Mouse (Mus musculus) T-helper 17 cell (primary cell): ENCODE results near the gene Lnx1.

Experiments
- in situ Hi-C, 2 experiments: fragments of 300-600 bp; cut with MboI, MseI; formaldehyde crosslinking; loops; 1 replicate in 1 of 2; 2 replicates in 1 of 2; pipeline ENCODE4 v1.15.1; 2025; ENCODE audit warnings: high pct_unique_total_duplicates in 2 of 2

The Lnx1 gene

GRCm38 (mm10) chr5:74654527-74654926, 48.2 kb downstream of the Lnx1 start:
- in situ Hi-C loops: loop anchor here in 1 of 2 experiments (25.0 kb wide), 1 partner anchor 1808 kb away; no protein-coding TSS in a partner anchor

DNA sequence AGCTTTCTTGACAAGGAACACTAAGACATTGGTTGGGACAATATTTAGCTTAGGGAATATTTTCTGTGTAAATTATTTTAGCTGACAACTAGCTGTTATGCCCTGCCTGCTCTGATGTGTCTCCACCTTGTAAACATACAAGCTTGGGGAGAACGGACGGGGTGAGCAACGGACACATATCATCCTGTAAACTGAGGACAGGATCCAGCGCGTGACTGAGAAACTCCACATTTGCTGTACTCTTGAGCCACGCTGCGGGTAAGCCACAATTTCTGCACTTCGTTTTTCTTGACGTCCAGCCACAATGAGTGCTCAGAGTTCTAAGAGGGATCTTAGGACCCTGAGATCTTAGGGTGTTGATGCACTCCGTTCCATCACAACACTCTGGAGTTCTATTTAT, 48.9 kb downstream of the Lnx1 start:
- in situ Hi-C loops: loop anchor here in 1 of 2 experiments (25.0 kb wide), 1 partner anchor 1809 kb away; no protein-coding TSS in a partner anchor

DNA sequence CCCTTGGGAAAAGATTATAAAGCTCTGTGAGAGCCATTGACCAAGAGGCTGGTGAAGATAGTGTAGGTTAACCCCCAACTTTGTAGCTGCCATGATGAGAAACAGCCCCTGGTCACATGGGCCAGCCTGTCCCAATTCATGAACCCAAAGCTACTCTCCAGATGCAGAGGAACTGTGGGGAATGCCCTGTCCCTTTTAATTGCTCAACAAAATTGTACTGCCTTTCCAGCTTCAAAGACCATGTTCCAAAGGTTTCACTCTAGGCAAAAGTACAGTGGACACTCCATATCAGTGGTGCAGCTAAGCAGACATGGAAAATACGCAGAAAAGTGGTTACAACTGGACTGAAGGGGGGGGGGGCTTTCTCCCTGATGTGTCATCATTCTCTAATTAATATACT, 53.6 kb downstream of the Lnx1 start:
- in situ Hi-C loops: no loop called here

GRCm38 (mm10) chr5:74648216-74648615, 54.5 kb downstream of the Lnx1 start:
- in situ Hi-C loops: no loop called here

DNA sequence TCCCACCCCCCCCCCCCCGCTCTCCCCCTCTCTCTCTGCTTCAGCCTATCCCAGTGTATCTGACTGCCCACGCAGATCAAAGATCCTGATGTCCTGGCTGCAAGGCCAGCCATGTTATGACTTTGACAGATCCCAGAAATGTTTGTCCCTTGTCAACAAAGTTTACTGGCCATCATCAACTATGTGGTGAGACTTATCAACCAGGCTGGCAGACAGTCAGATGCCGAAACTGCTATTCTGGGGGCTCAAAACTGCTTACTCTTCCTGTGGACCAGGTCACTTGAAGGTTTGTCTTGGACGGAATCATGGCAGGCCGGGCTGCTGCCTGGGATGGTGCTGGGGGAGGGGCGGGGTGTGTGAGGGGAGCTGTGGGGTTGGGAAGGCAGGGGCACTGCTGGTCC, 55.1 kb downstream of the Lnx1 start:
- in situ Hi-C loops: no loop called here

- in situ Hi-C loops: no loop called here
Observed at GRCm38 (mm10) chr5:74642291-74642690, 60.4 kb downstream of the Lnx1 start.

- in situ Hi-C loops: no loop called here
Observed at GRCm38 (mm10) chr5:74641000-74641399, 61.7 kb downstream of the Lnx1 start.

GRCm38 (mm10) chr5:74640504-74640903, 62.2 kb downstream of the Lnx1 start:
- in situ Hi-C loops: no loop called here

DNA sequence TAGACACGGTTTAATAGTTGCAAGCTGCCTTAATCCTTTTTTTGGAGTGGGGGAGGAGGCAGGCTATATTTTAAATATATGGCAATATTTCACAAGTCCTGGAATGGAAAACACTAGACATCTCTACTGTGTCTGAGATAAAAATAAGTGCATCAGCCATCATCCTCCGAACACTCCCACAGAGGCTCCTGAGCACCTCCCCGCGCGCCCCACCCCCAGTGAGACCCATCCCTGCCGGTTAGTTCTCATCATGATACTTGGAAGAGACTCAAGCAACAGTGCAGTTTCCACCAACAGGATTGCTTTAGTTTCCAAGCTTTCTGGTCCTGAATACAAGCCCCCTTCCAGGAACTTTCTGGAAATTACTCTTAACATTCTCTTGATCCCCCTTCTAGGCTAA, 63.2 kb downstream of the Lnx1 start:
- in situ Hi-C loops: loop anchor here (5.0 to 10.0 kb wide), 2 partner anchors 513 to 525 kb away; partner anchors contain the start of gene Pdgfra (in 1 of the 2)

DNA sequence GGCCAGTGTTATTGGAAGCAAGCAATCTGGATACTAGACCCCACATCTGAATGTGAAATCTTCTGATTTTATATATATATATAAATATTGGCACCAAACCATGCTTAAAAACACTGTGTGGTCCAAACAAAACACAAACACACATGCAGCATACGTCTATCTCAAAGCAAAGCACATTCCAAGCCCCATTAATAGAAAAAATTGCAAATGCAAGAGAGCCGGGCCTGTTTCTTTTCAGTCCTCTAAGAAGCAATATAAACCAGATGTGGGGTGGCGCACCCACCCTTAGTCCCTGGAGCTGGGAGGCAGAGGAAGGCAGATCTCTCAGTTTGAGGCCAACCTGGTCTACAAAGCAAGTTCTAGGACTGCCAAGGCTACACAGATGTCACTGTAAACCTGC, 68.3 kb downstream of the Lnx1 start:
- in situ Hi-C loops: loop anchor here in 1 of 2 experiments (10.0 kb wide), 1 partner anchor 530 kb away; no protein-coding TSS in a partner anchor

GRCm38 (mm10) chr5:74633453-74633852, 69.3 kb downstream of the Lnx1 start:
- in situ Hi-C loops: loop anchor here in 1 of 2 experiments (10.0 kb wide), 1 partner anchor 531 kb away; no protein-coding TSS in a partner anchor

GRCm38 (mm10) chr5:74632369-74633114, 70.2 kb downstream of the Lnx1 start:
- in situ Hi-C loops: loop anchor here in 1 of 2 experiments (10.0 kb wide), 1 partner anchor 532 kb away; no protein-coding TSS in a partner anchor

DNA sequence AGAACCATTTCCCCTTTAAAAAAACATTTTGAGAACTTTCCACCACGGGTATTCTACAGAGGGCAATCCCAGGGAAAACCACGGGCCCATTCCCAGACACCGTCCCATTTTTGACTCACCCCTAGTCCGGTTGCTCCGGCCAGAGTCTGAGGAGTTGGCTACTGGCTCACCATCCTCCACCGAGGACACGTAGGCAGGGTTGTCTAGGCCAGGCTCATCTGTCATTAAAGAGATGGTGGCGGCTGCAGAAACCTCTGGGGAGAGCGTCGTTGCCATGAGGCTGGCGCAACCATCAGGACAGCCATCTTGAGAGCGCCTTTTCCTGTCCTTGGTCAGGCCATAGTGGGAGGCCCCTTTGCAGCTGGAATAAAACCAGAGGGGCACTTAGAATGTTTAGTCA, 74.7 kb downstream of the Lnx1 start:
- in situ Hi-C loops: loop anchor here in 1 of 2 experiments (10.0 kb wide), 1 partner anchor 317 kb away; no protein-coding TSS in a partner anchor

DNA sequence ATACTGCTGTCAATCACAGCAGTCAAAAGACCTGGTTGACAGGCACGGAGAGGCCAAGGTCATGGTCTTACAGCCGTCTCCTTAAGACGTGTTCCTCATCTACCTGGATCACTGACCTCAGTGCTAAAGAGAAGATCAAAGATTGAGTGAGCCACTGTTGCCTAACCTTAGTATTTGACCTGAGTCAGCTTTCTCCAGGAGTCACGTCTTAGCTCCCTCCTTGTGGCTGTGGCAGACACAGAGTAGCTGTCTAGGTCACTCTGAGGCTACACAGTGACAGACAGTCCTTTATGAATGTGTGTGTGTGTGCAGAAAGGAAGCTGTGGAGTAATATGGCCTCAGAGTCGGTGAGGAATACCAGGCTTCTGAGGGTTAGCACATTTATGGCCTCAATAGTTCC, 78.3 kb downstream of the Lnx1 start:
- in situ Hi-C loops: loop anchor here in 1 of 2 experiments (10.0 kb wide), 1 partner anchor 320 kb away; no protein-coding TSS in a partner anchor

DNA sequence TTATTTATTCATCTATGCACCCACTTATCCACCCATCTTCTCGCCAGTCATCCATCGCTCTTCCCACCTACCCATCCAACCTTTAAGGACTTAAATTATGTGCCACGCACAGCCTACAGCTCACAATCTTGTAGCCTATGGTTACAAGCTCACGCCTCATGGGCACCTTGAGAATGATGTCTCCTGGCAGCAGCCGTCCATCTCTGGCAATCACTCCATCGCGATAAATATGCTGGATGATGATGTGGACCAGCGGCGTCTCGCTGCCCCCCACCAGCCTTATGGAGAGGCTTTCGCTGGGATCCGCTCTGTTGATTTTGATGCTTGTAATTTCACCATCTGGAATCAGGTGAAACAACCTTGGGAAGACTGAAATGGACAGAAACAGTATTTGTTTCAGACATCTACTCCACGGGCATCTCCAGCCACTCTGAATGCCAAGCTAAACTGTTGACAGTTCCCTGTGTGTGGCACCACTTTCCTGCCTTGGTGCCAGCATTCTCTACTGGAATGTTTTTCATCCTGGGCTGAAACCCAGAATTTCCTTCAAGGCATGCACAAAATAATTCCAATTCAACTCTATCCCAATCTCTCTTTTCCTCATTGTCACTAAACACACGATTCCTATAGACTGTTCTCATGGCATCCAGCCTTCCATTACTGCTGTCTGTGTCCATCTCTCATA, 79.3 kb downstream of the Lnx1 start:
- in situ Hi-C loops: loop anchor here in 1 of 2 experiments (10.0 kb wide), 1 partner anchor 321 kb away; no protein-coding TSS in a partner anchor

GRCm38 (mm10) chr5:74621691-74622470, 80.8 kb downstream of the Lnx1 start:
- in situ Hi-C loops: loop anchor here in 1 of 2 experiments (10.0 kb wide), 1 partner anchor 323 kb away; no protein-coding TSS in a partner anchor

DNA sequence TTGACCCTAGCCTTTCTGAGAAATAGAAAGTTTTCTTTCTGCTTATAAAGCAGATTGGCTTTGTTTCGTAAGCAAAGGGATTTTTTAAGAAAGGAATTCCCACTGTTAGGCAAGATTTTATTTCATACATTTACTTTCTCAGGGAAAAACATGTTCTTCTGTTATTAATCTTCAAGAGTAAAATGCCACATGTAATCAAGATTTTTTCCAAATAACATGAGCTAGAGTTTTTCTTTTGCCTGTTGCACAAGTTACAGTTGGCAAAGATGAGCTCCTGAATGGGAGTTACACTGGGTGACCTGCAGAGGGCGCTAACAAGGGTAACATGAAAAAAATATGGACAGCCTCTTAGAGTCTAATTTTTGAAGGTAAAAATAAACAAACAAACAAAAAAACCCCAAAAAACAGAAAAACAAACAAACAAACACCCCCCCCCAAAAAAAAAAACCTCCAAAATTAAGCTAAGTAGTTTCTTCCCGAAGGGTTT, 84.1 kb downstream of the Lnx1 start:
- in situ Hi-C loops: loop anchor here in 1 of 2 experiments (10.0 kb wide), 1 partner anchor 304 kb away; no protein-coding TSS in a partner anchor

DNA sequence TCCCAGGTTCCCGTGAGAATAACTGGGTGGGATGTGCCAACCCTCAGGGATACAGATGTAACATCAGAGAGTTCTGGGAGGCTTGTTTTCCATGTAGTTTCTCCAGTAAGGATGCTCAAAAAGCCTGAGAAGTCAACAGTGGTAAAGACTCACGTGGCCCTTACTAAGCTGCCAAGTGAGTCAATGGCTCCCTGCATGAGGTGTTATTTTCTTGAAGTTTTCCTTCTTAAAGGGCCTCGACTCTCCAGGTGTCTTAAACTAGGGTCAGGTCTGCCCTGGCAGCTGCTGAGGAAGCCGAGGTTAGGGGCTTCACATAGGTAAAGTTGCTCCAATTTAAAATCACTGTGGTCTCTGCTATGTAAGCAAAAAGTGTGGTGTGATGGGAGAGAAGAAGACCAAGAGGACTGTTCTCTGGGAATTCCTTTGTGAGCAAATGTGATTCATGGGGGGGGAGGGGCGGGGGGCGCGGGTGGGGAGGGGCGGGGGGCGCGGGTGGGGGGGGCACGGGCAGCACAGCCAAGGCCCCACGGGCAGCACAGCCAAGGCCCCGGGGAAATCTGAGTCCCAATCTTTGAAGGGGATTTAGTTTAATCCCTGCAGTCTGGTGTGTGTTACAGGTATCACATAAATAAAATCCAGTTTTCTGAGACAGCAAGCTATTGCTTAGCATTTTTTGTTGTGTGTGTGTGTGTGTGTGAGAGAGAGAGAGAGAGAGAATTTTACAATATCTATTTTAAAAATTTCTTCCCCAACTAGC, 84.7 kb downstream of the Lnx1 start:
- in situ Hi-C loops: loop anchor here in 1 of 2 experiments (10.0 kb wide), 1 partner anchor 303 kb away; no protein-coding TSS in a partner anchor

DNA sequence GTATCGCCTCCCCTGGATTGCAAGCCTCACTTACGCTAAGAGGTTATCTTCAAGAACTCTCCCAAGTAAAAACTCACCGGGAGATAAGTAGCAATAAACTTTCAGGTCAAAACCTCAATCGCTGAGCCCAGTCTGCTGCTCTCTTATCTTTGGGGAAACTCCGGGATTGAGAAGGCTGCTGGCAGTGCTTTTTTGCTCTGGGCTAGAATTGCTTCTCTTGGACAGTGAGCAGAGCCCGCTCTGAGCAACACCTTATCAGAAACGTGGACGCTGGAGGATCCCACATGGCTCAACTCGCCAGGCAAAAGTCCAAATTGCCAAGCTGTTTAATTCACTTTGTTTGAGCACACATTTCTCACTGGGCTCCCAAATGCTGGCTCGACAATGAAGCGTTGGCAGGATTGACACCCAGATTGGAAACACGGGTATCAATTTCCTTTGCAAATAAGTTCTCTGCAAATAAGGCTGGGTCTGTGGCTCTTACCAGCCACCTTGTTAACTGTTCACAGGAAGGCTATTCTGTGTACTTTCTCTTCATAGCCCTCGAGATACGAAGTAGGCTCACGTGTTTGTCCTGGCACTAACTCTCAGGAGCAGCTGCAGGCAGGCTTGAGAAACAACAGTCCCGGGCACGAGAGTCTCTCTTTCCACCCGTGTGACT, 89.1 kb downstream of the Lnx1 start:
- in situ Hi-C loops: loop anchor here in 1 of 2 experiments (5.0 to 10.0 kb wide), 2 partner anchors 299 to 539 kb away; partner anchors contain the start of gene Pdgfra
